Mouse (Mus musculus) C2C12 (cell line): ENCODE results near the gene Brsk2. TPM values are rescaled to one million over a fixed set of nuclear protein-coding genes. Genes with fewer than 3 reads are reported as not detected.

Source experiments
- H3K27me3 ChIP-seq: one replicate; pipeline ENCODE4 v1.6.1; 2011; ENCODE audit not compliant: control insufficient read depth, insufficient read depth, insufficient read length
- H3K36me3 ChIP-seq: one replicate; pipeline ENCODE4 v1.6.1; 2011; ENCODE audit not compliant: control insufficient read depth, insufficient read depth
- H3K4me3 ChIP-seq: one replicate; pipeline ENCODE4 v1.5.1; 2011; ENCODE audit warnings: mild to moderate bottlenecking, control low read depth; ENCODE audit not compliant: poor library complexity, insufficient read depth, severe bottlenecking
- H3K79me2 ChIP-seq: one replicate; pipeline ENCODE4 v1.6.1; 2011; ENCODE audit not compliant: control insufficient read depth, insufficient read depth
- H3K79me3 ChIP-seq: one replicate; pipeline ENCODE4 v1.6.1; 2011; ENCODE audit warnings: low read depth, control low read depth
- H3ac ChIP-seq: one replicate; pipeline ENCODE3; 2011; ENCODE audit warnings: low read depth; ENCODE audit not compliant: control insufficient read depth, insufficient read length
- CEBPB ChIP-seq: IDR thresholded peaks from one replicate; pipeline ENCODE4 v1.6.1; 2011; ENCODE audit warnings: low read depth, mild to moderate bottlenecking, control low read depth, moderate library complexity
- CTCF ChIP-seq: IDR thresholded peaks from one replicate; pipeline ENCODE4 v1.5.1; 2011; ENCODE audit not compliant: control insufficient read depth, insufficient read depth, insufficient read length
- FOSL1 ChIP-seq: IDR thresholded peaks from one replicate; pipeline ENCODE4 v1.8.0; 2011; ENCODE audit warnings: mild to moderate bottlenecking, low read length; ENCODE audit not compliant: poor library complexity, insufficient read depth, severe bottlenecking
- MAX ChIP-seq: IDR thresholded peaks from one replicate; pipeline ENCODE4 v1.6.1; 2011; ENCODE audit warnings: mild to moderate bottlenecking, control low read depth
- MYOD1 ChIP-seq: IDR thresholded peaks from one replicate; pipeline ENCODE4 v1.6.1; 2011; ENCODE audit warnings: low read depth; ENCODE audit not compliant: control insufficient read depth, insufficient read length
- MYOG ChIP-seq: IDR thresholded peaks from one replicate; pipeline ENCODE4 v1.6.1; 2011; ENCODE audit not compliant: control insufficient read depth, insufficient read length; ENCODE audit errors: extremely low read depth
- USF1 ChIP-seq: IDR thresholded peaks from one replicate; pipeline ENCODE4 v1.6.1; 2011; ENCODE audit warnings: low read depth, mild to moderate bottlenecking, control low read depth, moderate library complexity
- polyA plus RNA-seq: library from polyadenylated mRNA; unstranded; fragments of >200 nt; fragmentation: generic; extraction: Trizol; gene quantifications from one replicate; pipeline ENCODE4 v1.2.1, GENCODE M21; 2012; ENCODE audit warnings: missing spikeins

Brsk2 gene
- polyA plus RNA-seq, 1 experiment, result 0.05 TPM

- no peak overlapping the region for H3ac ChIP-seq
- no peaks in the 10 kb centered on the region for H3K79me3 ChIP-seq
- no peaks in the 10 kb centered on the region for H3K36me3 ChIP-seq
- H3K4me3 ChIP-seq, result no peak overlapping the region
- H3K79me2 ChIP-seq, result no peaks in the 10 kb centered on the region
- peaks cover 27% of the 10 kb centered on the region for H3K27me3 ChIP-seq
- TF ChIP-seq MYOG (no peak), CTCF (no peak), FOSL1 (no peak), MYOD1 (no peak), MAX (no peak), CEBPB (no peak), USF1 (no peak)
These were observed 38.8 kb downstream of the Brsk2 start for GRCm38 (mm10) chr7:141988314-141988806.

DNA sequence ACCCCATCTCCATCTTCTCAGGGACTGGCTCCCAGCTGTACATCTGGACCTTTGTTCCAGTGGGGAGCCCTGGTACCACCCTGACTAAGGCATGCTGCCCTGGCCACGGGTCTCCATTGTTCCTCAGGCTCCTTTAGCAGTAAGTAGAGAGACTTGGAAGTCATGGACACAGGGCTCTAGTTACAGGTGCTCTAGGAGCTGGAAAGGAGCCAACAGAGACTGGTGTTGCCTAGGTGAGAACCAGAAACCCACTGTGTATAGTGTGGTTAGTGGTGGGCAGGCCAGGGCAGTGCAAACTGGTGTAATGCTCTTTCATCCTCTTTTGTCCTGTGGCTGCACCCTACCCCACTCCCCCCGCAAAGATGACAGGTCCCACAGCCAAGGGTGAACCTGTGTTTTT lies 41.6 kb downstream of the Brsk2 start:
- TF ChIP-seq CTCF, result no peak
- no peak for TF ChIP-seq MYOD1
- no peak for TF ChIP-seq MAX
- no peak for TF ChIP-seq USF1
- no peak for TF ChIP-seq MYOG
- TF ChIP-seq FOSL1, result no peak
- no peak for TF ChIP-seq CEBPB
- Histone ChIP-seq H3K79me2 (no peaks in the 10 kb centered on the region), H3ac (no peak overlapping the region), H3K4me3 (no peak overlapping the region), H3K27me3 (peaks cover 7% of the 10 kb centered on the region), H3K79me3 (no peaks in the 10 kb centered on the region), H3K36me3 (no peaks in the 10 kb centered on the region)

- TF ChIP-seq CTCF, result no peak
- no peak for TF ChIP-seq MYOD1
- TF ChIP-seq USF1, result no peak
- TF ChIP-seq FOSL1, result no peak
- no peak for TF ChIP-seq MAX
- no peak for TF ChIP-seq CEBPB
- TF ChIP-seq MYOG, result no peak
- H3K79me2 ChIP-seq, result no peaks in the 10 kb centered on the region
- H3K4me3 ChIP-seq, result no peak overlapping the region
- H3K79me3 ChIP-seq, result no peaks in the 10 kb centered on the region
- no peaks in the 10 kb centered on the region for H3K27me3 ChIP-seq
- no peak overlapping the region for H3ac ChIP-seq
- no peaks in the 10 kb centered on the region for H3K36me3 ChIP-seq
These were observed 44.6 kb downstream of the Brsk2 start for GRCm38 (mm10) chr7:141994121-141994520.

DNA sequence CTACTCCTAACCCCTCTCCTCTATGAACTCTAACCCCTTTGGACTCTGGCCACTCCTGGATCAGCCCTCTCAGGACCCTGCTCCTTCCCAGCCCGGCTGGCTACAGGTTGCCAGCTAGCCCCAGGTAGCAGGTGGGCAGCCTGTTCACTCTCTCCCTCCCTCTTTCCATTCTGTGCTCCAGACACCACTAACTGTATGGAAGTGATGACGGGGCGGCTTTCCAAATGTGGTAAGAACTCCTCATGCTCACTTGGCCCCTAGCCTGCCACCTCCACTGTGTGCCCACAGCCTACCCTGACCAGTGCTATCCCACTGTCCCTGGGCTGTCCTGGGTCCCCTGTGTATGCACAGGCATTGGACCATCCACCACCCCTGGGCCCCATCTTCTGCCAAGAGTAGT lies 51.1 kb downstream of the Brsk2 start:
- H3K27me3 ChIP-seq, result no peaks in the 10 kb centered on the region
- H3K79me2 ChIP-seq, result no peaks in the 10 kb centered on the region
- H3K36me3 ChIP-seq, result no peaks in the 10 kb centered on the region
- H3ac ChIP-seq, result no peak overlapping the region
- no peaks in the 10 kb centered on the region for H3K79me3 ChIP-seq
- no peak for TF ChIP-seq CTCF
- no peak for TF ChIP-seq FOSL1
- TF ChIP-seq MYOG, result no peak
- no peak for TF ChIP-seq CEBPB
- no peak for TF ChIP-seq MAX
- no peak for TF ChIP-seq MYOD1
- TF ChIP-seq USF1, result no peak
- H3K4me3 ChIP-seq, result no peak overlapping the region

DNA sequence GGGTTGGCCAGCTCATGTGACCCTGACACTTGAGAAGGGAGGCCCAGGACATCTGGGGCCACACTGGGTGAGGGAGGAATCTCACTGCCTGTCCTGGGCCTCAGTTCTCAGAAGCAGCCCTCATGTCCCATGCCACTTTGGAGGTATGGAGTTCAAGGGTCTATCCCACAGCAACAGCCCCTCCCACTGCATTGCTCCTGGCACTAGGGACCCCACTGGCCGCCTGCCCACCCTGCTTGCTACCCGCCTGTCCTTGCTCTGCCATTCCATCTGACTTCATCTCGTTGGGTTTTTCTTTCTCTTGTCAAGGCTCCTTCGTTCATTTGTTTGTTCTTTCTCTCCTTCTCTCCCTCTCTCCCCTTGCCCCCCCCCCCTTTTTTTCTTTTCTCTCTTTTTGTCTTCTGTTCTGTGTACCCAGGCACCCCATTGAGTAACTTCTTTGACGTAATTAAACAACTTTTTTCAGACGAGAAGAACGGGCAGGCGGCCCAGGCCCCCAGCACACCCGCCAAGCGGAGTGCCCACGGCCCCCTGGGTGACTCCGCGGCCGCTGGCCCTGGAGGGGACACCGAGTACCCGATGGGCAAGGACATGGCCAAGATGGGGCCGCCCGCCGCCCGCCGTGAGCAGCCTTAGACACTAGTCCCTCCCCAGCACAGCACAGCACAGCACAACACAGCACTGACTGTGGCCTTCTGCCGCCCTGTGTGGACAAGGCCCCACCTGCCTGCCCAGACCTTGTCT lies 52.2 kb downstream of the Brsk2 start:
- H3K36me3 ChIP-seq, result no peaks in the 10 kb centered on the region
- no peak for TF ChIP-seq CTCF
- TF ChIP-seq MYOD1, result no peak
- TF ChIP-seq FOSL1, result no peak
- no peak for TF ChIP-seq USF1
- TF ChIP-seq CEBPB, result no peak
- no peak for TF ChIP-seq MAX
- TF ChIP-seq MYOG, result no peak
- no peak overlapping the region for H3K4me3 ChIP-seq
- H3K79me2 ChIP-seq, result no peaks in the 10 kb centered on the region
- H3K27me3 ChIP-seq, result no peaks in the 10 kb centered on the region
- H3K79me3 ChIP-seq, result no peaks in the 10 kb centered on the region
- no peak overlapping the region for H3ac ChIP-seq

DNA sequence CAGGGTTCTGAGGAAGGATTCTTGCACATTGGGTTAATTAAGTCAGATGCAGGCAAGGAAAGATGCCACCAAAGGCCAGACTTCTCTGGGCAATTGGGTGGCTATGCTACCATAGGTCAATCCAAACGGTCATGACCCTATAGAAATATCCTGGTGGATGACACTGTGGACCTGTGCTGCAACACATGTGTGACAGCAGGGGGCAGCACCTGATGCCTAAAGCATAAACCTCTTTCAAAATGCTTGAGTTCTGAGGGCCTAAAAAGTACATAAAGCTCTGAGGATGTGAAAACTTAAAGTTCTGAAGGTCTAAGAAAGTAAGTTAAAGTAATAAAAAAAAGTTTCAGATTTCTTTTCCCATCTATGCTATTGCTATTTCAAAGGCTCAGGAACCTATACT lies 67.0 kb downstream of the Brsk2 start:
- Histone ChIP-seq H3K36me3 (peaks cover 13% of the 10 kb centered on the region), H3ac (no peak overlapping the region), H3K4me3 (no peak overlapping the region), H3K27me3 (no peaks in the 10 kb centered on the region), H3K79me2 (no peaks in the 10 kb centered on the region), H3K79me3 (no peaks in the 10 kb centered on the region)
- TF ChIP-seq MYOD1 (no peak), CTCF (peak; percentile 57)
